Mouse (Mus musculus) olfactory bulb, adult 2 months (tissue): ENCODE measurements around the gene Mbtps1.

Source experiments
- CTCF ChIP-seq: fragments of 200-500 bp; IDR thresholded peaks from 2 replicates; pipeline ENCODE4 v1.5.1; 2012; ENCODE audit warnings: low read depth, mild to moderate bottlenecking, low read length, moderate library complexity; ENCODE audit not compliant: insufficient read depth
- POLR2A ChIP-seq: fragments of 200-500 bp; IDR thresholded peaks from 2 replicates; pipeline ENCODE4 v1.6.1; 2012; ENCODE audit warnings: mild to moderate bottlenecking, low read depth, low read length, moderate library complexity; ENCODE audit not compliant: insufficient read depth

DNA sequence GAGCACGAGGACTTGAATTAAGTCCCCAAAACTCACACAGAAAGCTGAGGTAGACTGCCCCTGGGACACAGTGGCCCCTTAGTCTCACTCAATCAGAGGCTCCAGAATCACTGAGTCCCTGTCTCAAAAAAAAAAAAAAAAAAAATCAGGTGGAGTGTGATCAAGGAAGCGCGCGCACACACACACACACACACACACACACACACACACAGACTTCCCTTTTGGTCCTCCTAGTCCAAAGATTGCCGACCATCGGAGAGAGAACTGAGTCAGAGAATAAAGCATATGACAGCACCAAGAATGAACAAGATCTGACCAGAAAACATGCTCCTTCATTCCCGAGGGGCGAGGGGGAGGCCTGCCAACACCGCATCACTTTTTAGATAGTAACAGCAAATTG is 1.4 kb downstream of the Mbtps1 start:
- no peak for TF ChIP-seq CTCF
- no peak for TF ChIP-seq POLR2A
